Mouse (Mus musculus) embryonic fibroblast, embryonic 13.5 days (primary cell): ENCODE data around the gene Rnf214.

Source experiments
- CTCF ChIP-seq: IDR thresholded peaks from 2 replicates; pipeline ENCODE4 v1.5.1; 2011; ENCODE audit warnings: mild to moderate bottlenecking, control low read depth, low read length, moderate library complexity, borderline replicate concordance; ENCODE audit not compliant: insufficient read depth
- POLR2A ChIP-seq: IDR thresholded peaks from 2 replicates; pipeline ENCODE4 v1.6.1; 2011; ENCODE audit warnings: low read depth, mild to moderate bottlenecking, control low read depth, low read length, moderate library complexity

DNA sequence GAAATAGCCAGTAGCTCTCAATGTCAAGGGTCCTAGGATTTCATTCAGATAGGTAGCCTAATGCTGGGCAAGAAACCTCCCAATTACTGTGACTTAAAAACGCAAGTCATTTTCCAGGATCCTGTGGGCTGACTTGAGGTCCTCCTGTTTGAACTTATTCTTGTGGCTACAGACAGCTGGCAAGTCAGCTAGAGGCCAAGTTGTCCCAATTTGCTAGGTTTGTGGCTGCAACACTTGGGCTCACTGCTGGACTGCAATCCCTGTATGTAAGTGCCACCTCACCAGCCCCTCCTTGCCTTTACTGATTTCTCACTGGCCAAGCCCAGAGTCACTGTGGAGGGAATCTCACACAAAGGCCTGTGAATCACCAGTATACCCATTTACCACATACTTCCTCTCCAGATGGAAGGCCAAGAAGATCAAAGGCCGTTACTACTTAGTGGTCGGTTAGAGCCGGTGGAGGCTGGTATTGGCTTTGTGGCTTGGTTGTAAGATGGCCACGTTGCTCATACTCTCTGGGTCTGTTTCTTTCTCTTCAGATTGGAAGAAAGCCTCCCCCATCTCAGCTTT is 59.7 kb downstream of the Rnf214 start:
- TF ChIP-seq CTCF (no peak), POLR2A (no peak)
